6 mouse cellular contexts compared by ENCODE assay signal in genomic region chr4:147421316-147421715, GRCm38 (mm10).
DNase-seq lines count a peak whose midpoint lies in the region; ATAC-seq lines count a peak whose summit lies in the region.
"Not testable (repeated sequence)": the region's sequence is repeated elsewhere in the genome, so short reads cannot be mapped to it uniquely, and the experiment has no call there.

No protein-coding gene starts in this region.

- not testable (repeated sequence) for H3K27ac ChIP-seq in hindbrain, embryonic 14.5 days; limb, embryonic 11.5 days (replicated peaks; ENCODE audit: low read depth, low read length); midbrain, embryonic 11.5 days (ENCODE audit: low read depth, low read length); stomach, embryonic 16.5 days (ENCODE audit: low read length)

- not testable (repeated sequence) for H3K4me3 ChIP-seq in hindbrain, embryonic 14.5 days (replicated peaks; ENCODE audit: low read length); limb, embryonic 11.5 days (ENCODE audit: low read depth, low read length); midbrain, embryonic 11.5 days (ENCODE audit: low read depth, low read length); stomach, embryonic 16.5 days (replicated peaks; ENCODE audit: low read length)

- not testable (repeated sequence) for ATAC-seq in hindbrain, embryonic 14.5 days (ENCODE audit: low FRiP score); limb, embryonic 11.5 days (ENCODE audit: insufficient number of reproducible peaks, low FRiP score, low TSS enrichment, low read depth); midbrain, embryonic 11.5 days (ENCODE audit: low FRiP score)
- 0 out of 2 replicates have a peak, but pooled peaks have one; percentile 0 for ATAC-seq in stomach, embryonic 16.5 days (ENCODE audit: insufficient read depth, low FRiP score)

- H3K4me2 ChIP-seq in hindbrain, embryonic 14.5 days (replicated peaks); limb, embryonic 11.5 days (ENCODE audit: low read depth, severe bottlenecking); midbrain, embryonic 11.5 days; stomach, embryonic 16.5 days (ENCODE audit: low read depth, low read length): not testable (repeated sequence)

- WGBS in hindbrain, embryonic 14.5 days = 27% methylated on average over 1 of the region's 1 CpGs
- 35% methylated on average over 1 of the region's 1 CpGs for WGBS in limb, embryonic 11.5 days
- 34% methylated on average over 1 of the region's 1 CpGs for WGBS in midbrain, embryonic 11.5 days
- 27% methylated on average over 1 of the region's 1 CpGs for WGBS in stomach, embryonic 16.5 days

- not testable (repeated sequence) for H3K27me3 ChIP-seq in hindbrain, embryonic 14.5 days (ENCODE audit: control insufficient read depth, insufficient read depth, low read length); limb, embryonic 11.5 days (ENCODE audit: control insufficient read depth, insufficient read depth, low read length); midbrain, embryonic 11.5 days (ENCODE audit: control insufficient read depth, insufficient read depth, low read length); stomach, embryonic 16.5 days (ENCODE audit: control insufficient read depth, insufficient read depth, low read length)

- H3K9ac ChIP-seq in hindbrain, embryonic 14.5 days; limb, embryonic 11.5 days (ENCODE audit: low read length); midbrain, embryonic 11.5 days (ENCODE audit: low read length); stomach, embryonic 16.5 days (ENCODE audit: low read length): not testable (repeated sequence)

- not testable (repeated sequence) for H3K36me3 ChIP-seq in hindbrain, embryonic 14.5 days (replicated peaks; ENCODE audit: control insufficient read depth, insufficient read depth); limb, embryonic 11.5 days (ENCODE audit: control insufficient read depth, insufficient read depth, low read length); midbrain, embryonic 11.5 days (ENCODE audit: control insufficient read depth, insufficient read depth, low read length); stomach, embryonic 16.5 days (ENCODE audit: control insufficient read depth, insufficient read depth, low read length)

- DNase-seq in CD4-positive helper T cell, adult 2 months (ENCODE audit: low read depth, low spot score) = peak; percentile 5
- DNase-seq in heart, adult 11 months = peak; percentile 93
- peak; percentile 23 for DNase-seq in hindbrain, embryonic 14.5 days (ENCODE audit: low spot score)
- peak; percentile 20 for DNase-seq in limb, embryonic 11.5 days (ENCODE audit: low spot score)
- DNase-seq in midbrain, embryonic 11.5 days (ENCODE audit: low spot score, missing footprints) = peak; percentile 85

- not testable (repeated sequence) for H3K4me1 ChIP-seq in hindbrain, embryonic 14.5 days (replicated peaks; ENCODE audit: control insufficient read depth, insufficient read depth, low read length); limb, embryonic 11.5 days (ENCODE audit: control insufficient read depth, insufficient read depth, low read length); midbrain, embryonic 11.5 days (ENCODE audit: control insufficient read depth, insufficient read depth, low read length); stomach, embryonic 16.5 days (ENCODE audit: control insufficient read depth, insufficient read depth, low read length)

- peaks cover 91% of the 10 kb centered on the region for H3K9me3 ChIP-seq in hindbrain, embryonic 14.5 days (ENCODE audit: control insufficient read depth, low read length)
- peaks cover 24% of the 10 kb centered on the region for H3K9me3 ChIP-seq in limb, embryonic 11.5 days (ENCODE audit: control insufficient read depth, low read length)
- peaks cover 48% of the 10 kb centered on the region for H3K9me3 ChIP-seq in midbrain, embryonic 11.5 days (ENCODE audit: control insufficient read depth, low read length)
- peaks cover 53% of the 10 kb centered on the region for H3K9me3 ChIP-seq in stomach, embryonic 16.5 days (replicated peaks; ENCODE audit: control insufficient read depth, low read length)

Comparison
In these comparisons a context has a peak if more than half of its experiments do, and no peak if none do; other contexts are left out.
1. DNase-seq: peak in every context shown above with its lines; median percentile 93 in heart, adult 11 months; 85 in midbrain, embryonic 11.5 days; 23 in hindbrain, embryonic 14.5 days; 20 in limb, embryonic 11.5 days; 5 in CD4-positive helper T cell, adult 2 months.